In the genomic region with DNA sequence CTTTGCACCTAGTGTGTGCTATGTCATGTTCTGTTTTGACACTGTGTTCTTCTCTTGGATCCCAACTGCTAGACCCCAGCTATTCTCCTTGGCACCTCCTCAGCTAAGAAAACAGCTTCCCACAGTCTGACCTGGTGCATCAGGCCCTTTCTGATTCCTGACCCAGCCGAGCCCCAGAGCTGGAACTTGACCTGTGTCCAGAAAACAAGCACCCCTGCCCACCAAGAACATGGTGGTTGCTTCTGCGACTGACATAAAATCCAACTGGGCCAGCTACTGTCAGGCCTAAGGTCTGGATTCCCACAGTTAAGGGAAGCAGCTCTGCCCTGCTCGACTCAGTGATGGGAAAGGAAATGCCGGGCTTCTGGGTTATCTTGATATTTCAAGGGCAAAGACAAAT, we compare ENCODE assay signal across 13 mouse cellular contexts. TPM values are rescaled to one million over a fixed set of nuclear protein-coding genes. Genes with fewer than 3 reads are reported as not detected.
DNase-seq lines count a peak whose midpoint lies in the region; ATAC-seq and TF ChIP-seq lines count a peak whose summit lies in the region.
"Had no signal": no experiment of that assay in that cellular context is flagged by ENCODE, and none has a peak within 500 bp of the region (broad histone marks: within the 10 kb centered on the region; RNA-seq: fewer than 3 reads in every experiment).

No protein-coding gene starts in this region.

- H3K27me3 ChIP-seq in embryonic facial prominence, embryonic 15.5 days = no peaks in the 10 kb centered on the region
- no peaks in the 10 kb centered on the region for H3K27me3 ChIP-seq in embryonic facial prominence, embryonic 10.5 days (replicated peaks; ENCODE audit: low read depth, poor library complexity, severe bottlenecking)
- no peaks in the 10 kb centered on the region for H3K27me3 ChIP-seq in kidney, adult 2 months (replicated peaks; ENCODE audit: control insufficient read depth, insufficient read depth, low read length)
- H3K27me3 ChIP-seq in megakaryocyte, embryonic 14.5 days (replicated peaks) = no peaks in the 10 kb centered on the region
- H3K27me3 ChIP-seq in liver, postnatal 0 days (ENCODE audit: insufficient read depth, low read length) = no peaks in the 10 kb centered on the region
- H3K27me3 ChIP-seq: intestine, embryonic 15.5 days; midbrain, embryonic 12.5 days; Patski had no signal

- WGBS in embryonic facial prominence, embryonic 15.5 days = 75% methylated on average over 4 of the region's 4 CpGs
- WGBS in embryonic facial prominence, embryonic 10.5 days = 69% methylated on average over 4 of the region's 4 CpGs
- 39% methylated on average over 4 of the region's 4 CpGs for WGBS in kidney, adult 2 months
- WGBS in liver, postnatal 0 days (ENCODE audit: insufficient replicate concordance) = 33% methylated on average over 4 of the region's 4 CpGs

- H3K9me3 ChIP-seq in embryonic facial prominence, embryonic 15.5 days (replicated peaks) = no peaks in the 10 kb centered on the region
- no peaks in the 10 kb centered on the region for H3K9me3 ChIP-seq in embryonic facial prominence, embryonic 10.5 days
- H3K9me3 ChIP-seq in megakaryocyte, embryonic 14.5 days = no peaks in the 10 kb centered on the region
- H3K9me3 ChIP-seq in liver, postnatal 0 days (ENCODE audit: low read length) = no peaks in the 10 kb centered on the region
- H3K9me3 ChIP-seq: intestine, embryonic 15.5 days; midbrain, embryonic 12.5 days had no signal

- TF ChIP-seq CTCF in kidney, adult 2 months (conservative IDR thresholded peaks at IDR 0.05; ENCODE audit: insufficient read depth, insufficient read length, low read depth, low read length) = no peak
- TF ChIP-seq CTCF in liver, postnatal 0 days (IDR thresholded peaks at IDR 0.05; ENCODE audit: low read depth) = no peak

- 0 out of 2 replicates have a peak overlapping the region, but pooled peaks have one; percentile 4 for H3K27ac ChIP-seq in embryonic facial prominence, embryonic 15.5 days (replicated peaks)
- H3K27ac ChIP-seq in embryonic facial prominence, embryonic 10.5 days (replicated peaks) = no peak overlapping the region
- peak overlapping the region; percentile 82 for H3K27ac ChIP-seq in kidney, adult 2 months (ENCODE audit: insufficient read depth, low read depth, low read length)
- H3K27ac ChIP-seq in liver, postnatal 0 days (ENCODE audit: low read depth) = 0 out of 2 replicates have a peak overlapping the region, but pooled peaks have one; percentile 26
- H3K27ac ChIP-seq: gastrocnemius, adult 2 months; intestine, embryonic 15.5 days; midbrain, embryonic 12.5 days had no signal

- DNase-seq in embryonic facial prominence, embryonic 10.5 days (ENCODE audit: low spot score) = no peak
- DNase-seq in kidney, adult 2 months = no peak
- DNase-seq in kidney, adult 18-20 months = no peak
- DNase-seq in liver, postnatal 0 days = no peak
- DNase-seq in urinary bladder, adult 18-20 months (ENCODE audit: low spot score in 2 of 2) = no peak
- DNase-seq: gastrocnemius, adult 2 months had no signal

- no peaks in the 10 kb centered on the region for H3K36me3 ChIP-seq in embryonic facial prominence, embryonic 15.5 days
- no peaks in the 10 kb centered on the region for H3K36me3 ChIP-seq in embryonic facial prominence, embryonic 10.5 days (replicated peaks)
- no peaks in the 10 kb centered on the region for H3K36me3 ChIP-seq in kidney, adult 2 months (ENCODE audit: control insufficient read depth, insufficient read depth, low read length)
- peaks cover 34% of the 10 kb centered on the region for H3K36me3 ChIP-seq in megakaryocyte, embryonic 14.5 days (replicated peaks; ENCODE audit: low read length)
- H3K36me3 ChIP-seq in liver, postnatal 0 days (replicated peaks; ENCODE audit: insufficient read depth, low read length) = no peaks in the 10 kb centered on the region
- H3K36me3 ChIP-seq: intestine, embryonic 15.5 days; midbrain, embryonic 12.5 days had no signal

- TF ChIP-seq EP300 in liver, postnatal 0 days (IDR thresholded peaks at IDR 0.05; ENCODE audit: low read depth) = no peak

- H3K4me1 ChIP-seq in embryonic facial prominence, embryonic 15.5 days = peaks cover 16% of the 10 kb centered on the region
- H3K4me1 ChIP-seq in embryonic facial prominence, embryonic 10.5 days = peaks cover 47% of the 10 kb centered on the region
- H3K4me1 ChIP-seq in kidney, adult 2 months (ENCODE audit: control insufficient read depth, insufficient read depth, low read length) = peaks cover 17% of the 10 kb centered on the region
- peaks cover 99% of the 10 kb centered on the region for H3K4me1 ChIP-seq in megakaryocyte, embryonic 14.5 days
- peaks cover 31% of the 10 kb centered on the region for H3K4me1 ChIP-seq in liver, postnatal 0 days (ENCODE audit: insufficient read depth)

- ATAC-seq in embryonic facial prominence, embryonic 15.5 days (ENCODE audit: insufficient number of reproducible peaks, low FRiP score, low TSS enrichment, low read depth) = no peak
- no peak for ATAC-seq in megakaryocyte, adult 5-6 weeks (ENCODE audit: poor library complexity, severe bottlenecking)
- no peak for ATAC-seq in liver, postnatal 0 days
- ATAC-seq: forebrain, embryonic 16.5 days; intestine, embryonic 15.5 days; Patski had no signal

- H3K9ac ChIP-seq in embryonic facial prominence, embryonic 15.5 days = no peak overlapping the region
- no peak overlapping the region for H3K9ac ChIP-seq in liver, postnatal 0 days (replicated peaks)
- H3K9ac ChIP-seq: intestine, embryonic 15.5 days; midbrain, embryonic 12.5 days had no signal

- no peak overlapping the region for H3K4me2 ChIP-seq in embryonic facial prominence, embryonic 15.5 days (replicated peaks)
- H3K4me2 ChIP-seq in liver, postnatal 0 days (ENCODE audit: low read depth, low read length) = no peak overlapping the region
- H3K4me2 ChIP-seq: intestine, embryonic 15.5 days; midbrain, embryonic 12.5 days had no signal

- no peak overlapping the region for H3K4me3 ChIP-seq in embryonic facial prominence, embryonic 15.5 days (replicated peaks)
- no peak overlapping the region for H3K4me3 ChIP-seq in embryonic facial prominence, embryonic 10.5 days
- H3K4me3 ChIP-seq in kidney, adult 2 months (ENCODE audit: insufficient read depth, low read depth, low read length) = no peak overlapping the region
- peak overlapping the region; percentile 47 for H3K4me3 ChIP-seq in megakaryocyte, embryonic 14.5 days (replicated peaks)
- no peak overlapping the region for H3K4me3 ChIP-seq in liver, postnatal 0 days (ENCODE audit: low read depth, low read length)
- H3K4me3 ChIP-seq: gastrocnemius, adult 2 months; intestine, embryonic 15.5 days; midbrain, embryonic 12.5 days had no signal

- TF ChIP-seq POLR2A in kidney, adult 2 months (IDR thresholded peaks at IDR 0.05; ENCODE audit: low read depth, low read length) = no peak

RNA-seq across cellular contexts. Expression of gene Pip4k2a, which starts 54.6 kb away (rescaled TPM):
- polyA plus RNA-seq in embryonic facial prominence, embryonic 15.5 days (2015; fragmentation: Nextera tagmentation; extraction: Ambion mirVana) = 10.8 and 11.3 TPM in 2 replicates
- polyA plus RNA-seq in embryonic facial prominence, embryonic 10.5 days (2016; fragmentation: Nextera tagmentation; extraction: Ambion mirVana) = 5.2 and 6.1 TPM in 2 replicates
- polyA plus RNA-seq in kidney, adult 2 months (2012; rRNA removed) = 5.6 and 7.1 TPM in 2 replicates
- 1.6 and 39.5 TPM in 2 replicates for polyA plus RNA-seq in megakaryocyte, embryonic 14.5 days (2012; ENCODE audit: insufficient read depth, low replicate concordance)
- total RNA-seq in megakaryocyte, adult 5-6 weeks (2015) = 121 and 123 TPM in 2 replicates
- total RNA-seq in megakaryocyte, adult 5-6 weeks (2017) = 63.0 and 64.8 TPM in 2 replicates
- polyA plus RNA-seq in liver, postnatal 0 days (2015; fragmentation: Nextera tagmentation; extraction: Ambion mirVana) = 6.7 and 8.0 TPM in 2 replicates

RNA-seq across cellular contexts. Expression of gene 4930426L09Rik, which starts 54.8 kb away (rescaled TPM):
- polyA plus RNA-seq in embryonic facial prominence, embryonic 15.5 days (2015; fragmentation: Nextera tagmentation; extraction: Ambion mirVana) = 0.67 and 0.69 TPM in 2 replicates
- polyA plus RNA-seq in embryonic facial prominence, embryonic 10.5 days (2016; fragmentation: Nextera tagmentation; extraction: Ambion mirVana) = 0.24 and 0.30 TPM in 2 replicates
- polyA plus RNA-seq in kidney, adult 2 months (2012; rRNA removed) = 0.38 and 0.56 TPM in 2 replicates
- 0.43 TPM in 1 of 2 replicates, not detected in the other for polyA plus RNA-seq in megakaryocyte, embryonic 14.5 days (2012; ENCODE audit: insufficient read depth, low replicate concordance)
- total RNA-seq in megakaryocyte, adult 5-6 weeks (2015) = 2.1 and 3.0 TPM in 2 replicates
- total RNA-seq in megakaryocyte, adult 5-6 weeks (2017) = 0.53 and 0.59 TPM in 2 replicates
- 0.21 and 0.24 TPM in 2 replicates for polyA plus RNA-seq in liver, postnatal 0 days (2015; fragmentation: Nextera tagmentation; extraction: Ambion mirVana)
- total RNA-seq: gastrocnemius, adult 2 months had no signal
